Mouse (Mus musculus): ENCODE measurements around the gene Ovca2.

Ovca2 gene

GRCm38 (mm10) chr11:75170136-75170751 is 8.4 kb downstream of the Ovca2 start:
- DNase-seq (ENCODE audit: low spot score in 2 of 2), result peak; percentile 72 to 88

- DNase-seq (ENCODE audit: low spot score in 2 of 2), result peak in 1 of 2 experiments; percentile 11
These were observed 9.1 kb downstream of the Ovca2 start, which contains the start of gene Hic1 for GRCm38 (mm10) chr11:75169405-75170080. Hic1 (minus strand) TSS chr11:75169519.

- peak; percentile 65 to 90 for DNase-seq (ENCODE audit: low spot score in 2 of 2)
These were observed 9.9 kb downstream of the Ovca2 start for GRCm38 (mm10) chr11:75168590-75169361.

DNA sequence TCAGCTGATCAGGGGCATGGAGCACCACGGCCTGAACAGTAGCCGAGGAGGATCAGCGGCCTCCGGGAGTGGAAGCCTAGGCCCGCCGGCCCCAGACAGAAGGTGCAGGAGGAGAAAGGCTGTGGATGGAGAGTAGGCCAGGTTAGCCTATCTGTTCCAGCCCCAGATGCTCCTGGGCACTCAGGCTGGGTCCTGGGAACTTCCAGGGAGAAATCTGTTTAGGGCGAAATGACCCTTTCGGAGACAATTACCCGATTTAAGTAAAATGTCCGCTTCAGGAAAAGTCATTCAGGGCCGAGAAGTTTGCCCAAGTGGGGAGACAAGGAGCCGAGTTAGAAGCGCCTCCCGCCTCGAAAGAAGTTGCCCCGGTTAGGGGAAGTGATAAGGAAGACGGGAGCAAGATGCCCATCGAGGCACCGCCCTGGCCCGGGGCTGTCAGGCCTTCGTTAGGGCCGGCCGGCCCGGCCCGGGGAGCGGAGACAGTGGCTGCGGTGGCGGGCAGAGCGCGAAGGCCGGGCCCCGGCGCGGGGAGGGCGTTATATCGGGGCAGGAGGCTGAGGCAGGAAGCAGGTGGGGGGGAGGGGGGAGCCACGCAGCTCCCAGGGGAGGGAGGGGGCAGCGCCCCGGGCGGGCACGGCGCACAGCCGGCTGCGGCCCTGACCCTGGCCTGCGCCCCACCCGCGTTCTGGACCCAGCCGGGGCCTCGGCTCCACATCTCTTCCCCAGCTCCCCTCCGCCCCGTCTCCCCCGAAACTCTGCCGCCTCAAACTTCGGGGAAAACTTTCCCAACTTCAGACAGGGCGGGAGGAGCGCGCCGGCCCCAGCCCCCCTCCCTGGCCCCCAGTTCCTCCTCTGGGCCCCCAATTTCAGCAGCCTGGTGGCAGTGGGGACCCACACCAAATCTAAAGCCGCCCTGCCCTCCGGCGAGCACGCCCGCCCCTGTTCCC is 10.7 kb downstream of the Ovca2 start:
- DNase-seq (ENCODE audit: low spot score in 2 of 2), result no peak

GRCm38 (mm10) chr11:75166861-75167642 is 11.6 kb downstream of the Ovca2 start:
- peak; percentile 15 to 51 for DNase-seq (ENCODE audit: low spot score in 2 of 2)

GRCm38 (mm10) chr11:75166193-75166842 is 12.3 kb downstream of the Ovca2 start:
- DNase-seq (ENCODE audit: low spot score in 2 of 2), result no peak

DNA sequence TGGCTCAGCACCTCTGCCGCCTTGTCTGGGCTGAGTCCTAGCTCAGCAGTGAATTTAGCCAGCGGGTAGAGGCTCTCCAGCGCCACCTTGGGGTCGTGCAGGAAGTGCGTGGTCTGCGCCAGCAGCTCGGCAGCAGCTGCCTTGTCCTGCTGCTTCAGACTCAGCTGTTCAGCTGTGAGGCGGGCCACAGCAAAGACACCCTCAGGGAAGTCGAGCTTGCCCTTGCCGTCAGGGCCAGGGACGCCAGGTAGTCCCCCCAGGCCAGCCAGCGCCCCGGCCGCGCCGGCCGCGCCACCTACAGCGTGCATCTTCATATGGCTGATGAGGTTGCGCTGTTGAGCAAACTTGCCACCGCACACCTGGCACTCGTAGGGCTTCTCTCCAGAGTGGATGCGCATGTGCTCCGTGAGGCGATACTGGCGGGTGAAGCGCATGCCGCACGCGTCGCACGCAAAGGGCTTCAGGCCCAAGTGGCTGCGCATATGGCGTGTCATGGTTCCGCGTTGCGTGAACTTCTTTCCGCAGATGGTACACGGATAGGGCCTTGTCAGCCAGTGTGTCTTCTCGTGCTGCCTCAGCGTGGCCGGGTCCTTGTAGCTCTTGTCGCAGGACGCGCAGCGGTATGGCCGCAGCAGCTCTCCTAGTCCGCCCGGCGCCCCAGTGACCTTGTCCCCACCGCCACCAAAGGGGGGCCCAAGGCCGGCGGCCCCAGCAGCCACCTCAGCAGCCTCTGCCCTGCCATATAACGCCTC is 13.0 kb downstream of the Ovca2 start:
- peak; percentile 53 to 80 for DNase-seq (ENCODE audit: low spot score in 2 of 2)

GRCm38 (mm10) chr11:75164750-75165149 is 13.9 kb downstream of the Ovca2 start:
- no peak for DNase-seq (ENCODE audit: low spot score in 2 of 2)

DNA sequence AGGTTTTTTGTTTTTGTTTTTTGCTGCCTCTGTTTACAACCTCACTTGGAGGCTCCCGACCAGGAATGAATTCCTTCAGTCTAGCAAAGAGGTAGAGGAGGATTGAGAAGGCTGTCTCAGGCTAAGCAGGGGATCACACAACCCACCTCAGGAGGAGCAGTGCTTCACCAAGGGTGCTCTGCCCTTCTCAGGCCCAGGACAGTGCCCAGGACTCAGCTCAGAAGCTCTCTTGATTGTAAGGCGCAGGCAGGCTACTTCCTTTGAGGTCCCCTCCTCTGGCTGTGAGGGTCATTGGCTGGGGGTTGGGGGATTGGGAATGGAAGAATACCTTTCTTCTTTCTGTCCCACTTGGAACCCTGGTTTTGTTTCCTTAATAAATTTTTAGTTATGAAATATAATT is 14.6 kb downstream of the Ovca2 start:
- no peak for DNase-seq (ENCODE audit: low spot score in 2 of 2)

DNA sequence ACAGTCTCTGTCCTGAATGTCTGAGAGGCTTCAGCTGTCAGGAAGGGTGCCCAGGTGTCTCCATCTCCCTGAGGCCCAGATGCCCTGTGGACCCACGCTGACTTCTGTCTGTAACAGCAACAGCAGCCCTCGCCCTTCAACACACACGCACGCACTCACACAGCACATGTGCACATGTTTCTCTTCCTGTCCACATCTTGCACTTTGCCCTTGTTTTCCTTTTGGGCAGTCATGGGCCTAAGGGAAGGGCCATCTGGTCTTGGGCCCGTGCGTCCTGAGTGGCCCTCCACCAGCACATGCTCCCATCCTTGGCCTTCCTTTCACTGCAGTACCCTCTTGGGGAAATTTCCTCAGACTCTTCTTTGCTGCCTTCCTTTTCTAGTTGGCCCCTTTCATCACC is 15.3 kb downstream of the Ovca2 start:
- DNase-seq (ENCODE audit: low spot score in 2 of 2), result no peak

- DNase-seq (ENCODE audit: low spot score in 2 of 2), result no peak
These were observed 16.0 kb downstream of the Ovca2 start for GRCm38 (mm10) chr11:75162591-75163080.

GRCm38 (mm10) chr11:75161417-75162008 is 17.1 kb downstream of the Ovca2 start:
- no peak for DNase-seq (ENCODE audit: low spot score in 2 of 2)

DNA sequence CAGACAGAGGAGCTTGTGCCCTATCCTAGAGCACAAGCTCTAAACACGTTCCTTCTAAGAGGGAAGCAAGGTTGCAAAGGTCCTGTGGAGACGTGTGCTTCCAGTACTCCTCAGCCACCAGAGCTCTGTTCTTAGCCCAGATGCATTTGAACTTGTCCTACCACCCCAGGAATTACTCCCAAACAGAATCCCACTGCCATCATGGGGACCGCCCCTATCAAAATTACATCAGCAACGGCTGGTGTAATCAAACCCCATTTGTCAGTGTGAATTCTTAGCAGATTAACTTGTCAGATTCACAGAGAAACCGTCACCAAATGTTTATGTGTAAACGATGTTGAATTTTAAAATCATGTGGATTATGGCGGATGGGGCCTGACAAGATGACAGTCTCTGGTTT is 17.7 kb downstream of the Ovca2 start:
- no peak for DNase-seq (ENCODE audit: low spot score in 2 of 2)

- peak in 1 of 2 experiments; percentile 40 for DNase-seq (ENCODE audit: low spot score in 2 of 2)
These were observed 19.1 kb downstream of the Ovca2 start for GRCm38 (mm10) chr11:75159564-75159963.

GRCm38 (mm10) chr11:75158432-75158831 is 20.2 kb downstream of the Ovca2 start:
- DNase-seq (ENCODE audit: low spot score in 2 of 2), result no peak

GRCm38 (mm10) chr11:75157901-75158300 is 20.7 kb downstream of the Ovca2 start:
- DNase-seq (ENCODE audit: low spot score in 2 of 2), result no peak

GRCm38 (mm10) chr11:75157037-75157436 is 21.6 kb downstream of the Ovca2 start:
- DNase-seq (ENCODE audit: low spot score in 2 of 2), result no peak

DNA sequence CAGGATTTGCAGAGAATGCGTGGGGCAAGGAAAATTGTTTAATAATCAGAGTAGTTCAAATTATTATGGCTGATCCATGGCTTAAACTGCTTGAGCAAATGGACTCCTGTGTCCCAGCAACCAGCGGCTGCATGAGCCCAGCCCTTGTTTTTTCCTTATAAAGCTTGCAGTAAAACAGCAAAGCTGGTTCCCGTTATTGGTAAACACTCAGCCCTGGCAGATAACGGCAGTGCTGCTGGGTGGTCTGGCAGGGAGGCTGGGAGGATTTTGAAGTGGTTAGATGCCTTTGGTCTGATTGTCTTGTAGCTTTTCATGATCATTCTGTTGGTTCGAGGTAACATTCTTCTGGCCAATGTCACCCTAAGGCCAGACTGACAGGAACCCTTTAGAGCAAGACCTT is 22.2 kb downstream of the Ovca2 start:
- DNase-seq (ENCODE audit: low spot score in 2 of 2), result no peak

- no peak for DNase-seq (ENCODE audit: low spot score in 2 of 2)
These were observed 22.6 kb downstream of the Ovca2 start for GRCm38 (mm10) chr11:75155985-75156384.
